ENCODE assay signal across 9 mouse cellular contexts in the genomic region with DNA sequence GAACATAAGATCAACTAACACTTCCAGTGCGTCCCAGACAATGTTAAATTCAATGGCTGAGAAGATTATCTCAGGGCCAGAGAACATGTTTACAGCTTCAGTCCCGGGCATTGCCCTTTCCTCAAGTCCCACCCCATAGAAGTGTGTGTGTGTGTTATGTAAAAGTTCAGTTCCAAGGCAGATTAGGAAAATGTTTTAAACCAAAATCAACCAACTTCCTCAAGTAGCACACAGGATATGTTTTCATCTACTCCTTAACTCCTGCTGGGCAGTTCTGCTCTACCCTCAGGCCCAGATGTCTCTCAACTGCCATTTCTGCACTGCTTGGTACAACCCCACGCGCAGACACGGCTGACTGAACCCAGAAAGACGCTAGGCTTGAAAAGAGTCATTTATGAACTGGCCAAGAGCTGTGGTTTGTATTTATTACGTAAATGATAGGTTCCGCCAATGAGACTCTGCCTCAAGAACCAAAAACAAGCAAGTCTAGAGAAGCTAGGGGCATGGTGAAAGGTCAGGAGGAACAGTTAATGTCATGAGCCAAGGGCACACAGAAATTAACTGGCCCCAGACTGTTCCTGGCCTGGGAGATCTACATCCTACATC.
A peak's percentile ranks its signal among the peaks of the same experiment; 100 is the strongest.
DNase-seq lines count a peak whose midpoint lies in the region; ATAC-seq lines count a peak whose summit lies in the region.
"Had no signal": no experiment of that assay in that cellular context is flagged by ENCODE, and none has a peak within 500 bp of the region (broad histone marks: within the 10 kb centered on the region; RNA-seq: fewer than 3 reads in every experiment).

No protein-coding gene starts in this region.

- H3K4me2 ChIP-seq in midbrain, embryonic 13.5 days (replicated peaks): no peak overlapping the region

- no peak overlapping the region for H3K9ac ChIP-seq in midbrain, embryonic 13.5 days (replicated peaks)

- H3K27ac ChIP-seq in midbrain, embryonic 10.5 days (replicated peaks): peak overlapping the region; percentile 69
- H3K27ac ChIP-seq in midbrain, embryonic 13.5 days: no peak overlapping the region
- peak overlapping the region; percentile 59 for H3K27ac ChIP-seq in embryonic facial prominence, embryonic 10.5 days (replicated peaks)

- H3K4me3 ChIP-seq in midbrain, embryonic 10.5 days: no peak overlapping the region
- no peak overlapping the region for H3K4me3 ChIP-seq in midbrain, embryonic 13.5 days (replicated peaks)
- no peak overlapping the region for H3K4me3 ChIP-seq in embryonic facial prominence, embryonic 10.5 days
- H3K4me3 ChIP-seq: erythroblast, embryonic 14.5 days had no signal

- no peak for ATAC-seq in midbrain, embryonic 13.5 days
- peak; percentile 65 for ATAC-seq in neutrophil, adult 5-6 weeks (ENCODE audit: extremely low read depth, insufficient number of reproducible peaks, low FRiP score, poor library complexity, severe bottlenecking)

- WGBS in midbrain, embryonic 10.5 days: 30% methylated on average over 8 of the region's 8 CpGs
- WGBS in midbrain, embryonic 13.5 days: 19% methylated on average over 8 of the region's 8 CpGs
- 36% methylated on average over 8 of the region's 8 CpGs for WGBS in embryonic facial prominence, embryonic 10.5 days

- no peaks in the 10 kb centered on the region for H3K27me3 ChIP-seq in midbrain, embryonic 10.5 days (ENCODE audit: low read depth, poor library complexity, severe bottlenecking)
- no peaks in the 10 kb centered on the region for H3K27me3 ChIP-seq in midbrain, embryonic 13.5 days
- no peaks in the 10 kb centered on the region for H3K27me3 ChIP-seq in embryonic facial prominence, embryonic 10.5 days (replicated peaks; ENCODE audit: low read depth, poor library complexity, severe bottlenecking)

- peaks cover 50% of the 10 kb centered on the region for H3K4me1 ChIP-seq in midbrain, embryonic 10.5 days
- H3K4me1 ChIP-seq in midbrain, embryonic 13.5 days (replicated peaks): peaks cover 11% of the 10 kb centered on the region
- peaks cover 41% of the 10 kb centered on the region for H3K4me1 ChIP-seq in embryonic facial prominence, embryonic 10.5 days

- H3K36me3 ChIP-seq in midbrain, embryonic 10.5 days: no peaks in the 10 kb centered on the region
- no peaks in the 10 kb centered on the region for H3K36me3 ChIP-seq in midbrain, embryonic 13.5 days
- H3K36me3 ChIP-seq in embryonic facial prominence, embryonic 10.5 days (replicated peaks): no peaks in the 10 kb centered on the region

- DNase-seq in midbrain, embryonic 10.5 days (ENCODE audit: low spot score): no peak
- DNase-seq in embryonic facial prominence, embryonic 10.5 days (ENCODE audit: low spot score): no peak
- peak; percentile 41 to 63 for DNase-seq in kidney, postnatal 4 days
- no peak for DNase-seq in left cerebral cortex, adult 9 months (ENCODE audit: low spot score in 2 of 2)
- no peak for DNase-seq in right cerebral cortex, adult 18-20 months
- DNase-seq in T-cell, adult 2 months (ENCODE audit: low spot score): no peak

- no peaks in the 10 kb centered on the region for H3K9me3 ChIP-seq in midbrain, embryonic 10.5 days (replicated peaks)
- H3K9me3 ChIP-seq in midbrain, embryonic 13.5 days: no peaks in the 10 kb centered on the region
- H3K9me3 ChIP-seq in embryonic facial prominence, embryonic 10.5 days: no peaks in the 10 kb centered on the region

Comparison
In these comparisons a context has a peak if more than half of its experiments do, and no peak if none do; other contexts are left out.
1. DNase-seq: peak in kidney, postnatal 4 days (2 of 2); none in midbrain, embryonic 10.5 days (single experiment), embryonic facial prominence, embryonic 10.5 days (single experiment), left cerebral cortex, adult 9 months (0 of 2), right cerebral cortex, adult 18-20 months (single experiment) and T-cell, adult 2 months (single experiment).